Mouse (Mus musculus) neural tube, embryonic 11.5 days (tissue): ENCODE results near the gene Cenph. TPM values are rescaled to one million over a fixed set of nuclear protein-coding genes. Genes with fewer than 3 reads are reported as not detected.
A peak's percentile ranks its signal among the peaks of the same experiment; 100 is the strongest.

Source experiments
- ATAC-seq: fragments of 200-750 bp; cut with Nextera tagmentation; 2 replicates; pipeline ENCODE4 v1.8.0; 2017; ENCODE audit warnings: moderate number of reproducible peaks, mild to moderate bottlenecking, moderate TSS enrichment, moderate library complexity; ENCODE audit not compliant: insufficient read depth, low FRiP score, low TSS enrichment
- DNase-seq: peaks from one replicate; pipeline ENCODE4 v3.0.0-alpha.2; 2015; ENCODE audit warnings: low spot score
- H3K27ac ChIP-seq: fragments of 300-500 bp; sonication (generic); 2 replicates; pipeline ENCODE4 v1.5.1; 2014; ENCODE audit warnings: low read depth, mild to moderate bottlenecking, low read length
- H3K27me3 ChIP-seq: fragments of 300-500 bp; sonication (generic); 2 replicates; pipeline ENCODE4 v1.6.1; 2014; ENCODE audit warnings: mild to moderate bottlenecking, low read length, mixed read lengths; ENCODE audit not compliant: control insufficient read depth, insufficient read depth
- H3K36me3 ChIP-seq: fragments of 300-500 bp; sonication (generic); 2 replicates; pipeline ENCODE4 v1.6.1; 2014; ENCODE audit warnings: mild to moderate bottlenecking, low read length, moderate library complexity, mixed read lengths; ENCODE audit not compliant: control insufficient read depth, insufficient read depth
- H3K4me1 ChIP-seq: fragments of 300-500 bp; sonication (generic); 2 replicates; pipeline ENCODE4 v1.6.1; 2014; ENCODE audit warnings: low read length, mixed read lengths; ENCODE audit not compliant: control insufficient read depth, insufficient read depth
- H3K4me2 ChIP-seq: fragments of 300-500 bp; sonication (generic); 2 replicates; pipeline ENCODE4 v1.6.1; 2014; ENCODE audit warnings: low read depth, mild to moderate bottlenecking, moderate library complexity
- H3K4me3 ChIP-seq: fragments of 300-500 bp; sonication (generic); 2 replicates; pipeline ENCODE4 v1.5.1; 2014; ENCODE audit warnings: low read depth, low read length
- H3K9ac ChIP-seq: fragments of 300-500 bp; sonication (generic); 2 replicates; pipeline ENCODE4 v1.6.1; 2014; ENCODE audit warnings: mild to moderate bottlenecking, low read length
- H3K9me3 ChIP-seq: fragments of 300-500 bp; sonication (generic); 2 replicates; pipeline ENCODE4 v1.6.1; 2016; ENCODE audit warnings: low read length; ENCODE audit not compliant: control insufficient read depth
- WGBS: fragments of 180-500 bp; shearing (Covaris S2); extraction: QIAGEN DNeasy Blood & Tissue Kit; methylation state at CpG from one replicate; pipeline ENCODE4 v1.1.7; 2014; 5-methylcytosine and 5-hydroxymethylcytosine counted together
- polyA plus RNA-seq: library from polyadenylated mRNA; unstranded; fragments of >200 nt; fragmentation: Nextera tagmentation; extraction: Ambion mirVana; gene quantifications from 2 replicates; pipeline ENCODE4 v1.2.1, GENCODE M21; 2014

Gene Cenph
- polyA plus RNA-seq, 1 experiment from 2014 or later = 44.0 TPM

DNA sequence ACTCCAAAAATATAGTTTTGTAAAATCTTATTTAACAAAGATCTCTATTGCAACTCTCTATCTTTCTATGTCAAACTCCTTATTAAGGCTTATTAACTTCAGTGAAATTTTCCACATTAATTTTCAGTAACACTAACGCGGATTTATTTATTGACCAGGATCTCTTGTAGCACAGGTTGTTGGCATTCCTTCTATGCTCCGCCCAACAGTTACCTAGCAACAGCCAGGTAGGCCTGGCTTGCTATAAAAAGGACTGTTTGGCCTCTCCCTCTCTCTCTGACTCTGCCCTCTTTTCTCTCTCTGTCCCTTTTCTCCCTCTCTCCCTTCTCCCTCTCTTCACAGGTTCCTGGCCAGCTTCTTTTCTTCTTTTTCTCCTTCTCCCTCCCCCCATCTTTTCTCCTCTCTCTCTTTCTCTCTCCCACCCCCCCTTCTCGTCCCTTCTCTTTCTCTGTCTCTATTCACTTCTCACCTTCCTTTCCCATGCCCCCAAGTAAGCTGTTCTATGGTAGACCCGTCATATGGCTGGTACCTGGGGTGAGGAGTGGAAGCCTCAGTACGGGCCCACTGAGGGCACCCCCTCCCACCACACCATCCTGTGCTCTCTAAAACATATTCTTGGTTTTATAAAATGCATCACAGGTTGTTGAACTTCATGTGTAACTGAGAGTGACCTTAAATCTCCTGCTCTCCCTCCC is 11.8 kb upstream of the Cenph start:
- Histone ChIP-seq H3K4me1 (no peaks in the 10 kb centered on the region), H3K9me3 (no peaks in the 10 kb centered on the region), H3K27me3 (no peaks in the 10 kb centered on the region), H3K9ac (no peak overlapping the region), H3K4me2 (no peak overlapping the region), H3K27ac (no peak overlapping the region), H3K4me3 (no peak overlapping the region), H3K36me3 (0 out of 2 replicates have a peak, but pooled peaks cover under 1% of the 10 kb centered on the region)
- WGBS = 71% methylated on average over 6 of the region's 6 CpGs
- ATAC-seq = no peak
- no peak for DNase-seq

GRCm38 (mm10) chr13:100786414-100786867 is 10.7 kb upstream of the Cenph start, which contains the start of gene Ccnb1:
Gene Ccnb1 (minus strand): TSS chr13:100786570.
- ATAC-seq = peak; percentile 99
- peak; percentile 96 for DNase-seq
- no peaks in the 10 kb centered on the region for H3K27me3 ChIP-seq
- peak within 1 kb of the TSS; percentile 83 for H3K4me2 ChIP-seq
- H3K4me3 ChIP-seq = peak within 1 kb of the TSS; percentile 84
- peak within 1 kb of the TSS; percentile 92 for H3K9ac ChIP-seq
- H3K9me3 ChIP-seq = no peaks in the 10 kb centered on the region
- H3K27ac ChIP-seq = no peak within 1 kb of the TSS
- 0 out of 2 replicates have a peak, but pooled peaks cover 4% of the 10 kb centered on the region for H3K36me3 ChIP-seq
- no peaks in the 10 kb centered on the region for H3K4me1 ChIP-seq
- WGBS = under 1% methylated on average over 34 of the region's 35 CpGs

GRCm38 (mm10) chr13:100785806-100786413 is 10.2 kb upstream of the Cenph start:
- no peak overlapping the region for H3K27ac ChIP-seq
- WGBS = under 1% methylated on average over 29 of the region's 30 CpGs
- no peaks in the 10 kb centered on the region for H3K4me1 ChIP-seq
- no peaks in the 10 kb centered on the region for H3K27me3 ChIP-seq
- DNase-seq (no peak), ATAC-seq (peak; percentile 33)
- H3K9me3 ChIP-seq = no peaks in the 10 kb centered on the region
- peak overlapping the region; percentile 92 for H3K9ac ChIP-seq
- H3K4me3 ChIP-seq = peak overlapping the region; percentile 84
- peaks cover 6% of the 10 kb centered on the region; the same call in 1 of the 2 replicates for H3K36me3 ChIP-seq
- peak overlapping the region; percentile 83 for H3K4me2 ChIP-seq

GRCm38 (mm10) chr13:100777491-100777890 is 1.8 kb upstream of the Cenph start:
- WGBS = 81% methylated on average over 3 of the region's 3 CpGs
- Histone ChIP-seq H3K36me3 (peaks cover 6% of the 10 kb centered on the region), H3K4me1 (peaks cover 4% of the 10 kb centered on the region; the same call in 1 of the 2 replicates), H3K9ac (no peak overlapping the region), H3K27me3 (no peaks in the 10 kb centered on the region), H3K4me3 (no peak overlapping the region), H3K4me2 (no peak overlapping the region), H3K27ac (no peak overlapping the region), H3K9me3 (no peaks in the 10 kb centered on the region)
- no peak for ATAC-seq
- DNase-seq = no peak

DNA sequence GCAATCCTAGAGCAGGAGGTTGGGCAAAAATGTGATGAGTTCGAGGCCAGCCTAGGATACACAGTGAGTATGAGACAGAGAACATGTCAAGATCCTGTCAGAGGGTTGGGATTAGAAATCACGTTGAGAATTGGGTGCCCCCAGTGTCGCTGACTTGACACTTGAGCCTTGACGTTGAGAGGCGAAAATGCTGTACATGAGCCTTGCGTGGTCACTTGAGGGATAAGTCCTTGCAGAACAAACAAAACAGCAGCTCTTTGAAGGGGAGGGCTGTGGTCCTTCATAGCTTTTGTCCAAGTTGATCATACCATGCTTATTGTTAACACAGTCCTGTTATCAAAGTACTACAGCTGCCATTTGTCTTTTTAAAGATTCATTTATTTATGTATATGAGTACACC is 1.0 kb upstream of the Cenph start:
- Histone ChIP-seq H3K27ac (no peak overlapping the region), H3K27me3 (no peaks in the 10 kb centered on the region), H3K9me3 (no peaks in the 10 kb centered on the region), H3K4me3 (no peak overlapping the region), H3K4me1 (peaks cover 4% of the 10 kb centered on the region; the same call in 1 of the 2 replicates), H3K4me2 (no peak overlapping the region), H3K36me3 (peaks cover 2% of the 10 kb centered on the region), H3K9ac (no peak overlapping the region)
- ATAC-seq = no peak
- no peak for DNase-seq
- 64% methylated on average over 6 of the region's 6 CpGs for WGBS

GRCm38 (mm10) chr13:100776056-100776419 is 339 bp upstream of the Cenph start:
- Histone ChIP-seq H3K36me3 (no peaks in the 10 kb centered on the region; the same call in 1 of the 2 replicates), H3K27me3 (no peaks in the 10 kb centered on the region), H3K4me2 (peak overlapping the region; percentile 60), H3K27ac (no peak overlapping the region), H3K9me3 (no peaks in the 10 kb centered on the region), H3K4me1 (peaks cover 4% of the 10 kb centered on the region; the same call in 1 of the 2 replicates), H3K9ac (peak overlapping the region; percentile 12; the same call in 1 of the 2 replicates), H3K4me3 (peak overlapping the region; percentile 86)
- no peak for ATAC-seq
- DNase-seq = no peak
- 17% methylated on average over 8 of the region's 8 CpGs for WGBS

GRCm38 (mm10) chr13:100774704-100775103 is 995 bp downstream of the Cenph start:
- Histone ChIP-seq H3K9me3 (no peaks in the 10 kb centered on the region), H3K4me2 (peak overlapping the region; percentile 90), H3K36me3 (peaks cover 5% of the 10 kb centered on the region; the same call in 1 of the 2 replicates), H3K9ac (peak overlapping the region; percentile 75; the same call in 1 of the 2 replicates), H3K27me3 (no peaks in the 10 kb centered on the region), H3K27ac (no peak overlapping the region), H3K4me3 (peak overlapping the region; percentile 86), H3K4me1 (peaks cover 4% of the 10 kb centered on the region; the same call in 1 of the 2 replicates)
- ATAC-seq (no peak), DNase-seq (no peak)

GRCm38 (mm10) chr13:100755329-100755728 is 20.4 kb downstream of the Cenph start:
- H3K9me3 ChIP-seq = no peaks in the 10 kb centered on the region
- no peaks in the 10 kb centered on the region for H3K4me1 ChIP-seq
- no peak overlapping the region for H3K9ac ChIP-seq
- peaks cover 6% of the 10 kb centered on the region; the same call in 1 of the 2 replicates for H3K36me3 ChIP-seq
- H3K4me2 ChIP-seq = no peak overlapping the region
- H3K27me3 ChIP-seq = no peaks in the 10 kb centered on the region
- WGBS = 89% methylated on average over 2 of the region's 2 CpGs
- H3K27ac ChIP-seq = no peak overlapping the region
- DNase-seq (no peak), ATAC-seq (no peak)
- H3K4me3 ChIP-seq = no peak overlapping the region
